Mouse (Mus musculus) T-cell, adult 66 days (primary cell): ENCODE results near the gene Ncf4. TPM values are rescaled to one million over a fixed set of nuclear protein-coding genes. Genes with fewer than 3 reads are reported as not detected.

Source experiments
- total RNA-seq, 2 experiments: library from RNA; stranded (reverse); gene quantifications; 3 replicates in 1 of 2; 4 replicates in 1 of 2; pipeline ENCODE4 v1.2.4; 2023

Gene Ncf4
- total RNA-seq = 10 to 100 TPM; 41.7 to 59.7 TPM

DNA sequence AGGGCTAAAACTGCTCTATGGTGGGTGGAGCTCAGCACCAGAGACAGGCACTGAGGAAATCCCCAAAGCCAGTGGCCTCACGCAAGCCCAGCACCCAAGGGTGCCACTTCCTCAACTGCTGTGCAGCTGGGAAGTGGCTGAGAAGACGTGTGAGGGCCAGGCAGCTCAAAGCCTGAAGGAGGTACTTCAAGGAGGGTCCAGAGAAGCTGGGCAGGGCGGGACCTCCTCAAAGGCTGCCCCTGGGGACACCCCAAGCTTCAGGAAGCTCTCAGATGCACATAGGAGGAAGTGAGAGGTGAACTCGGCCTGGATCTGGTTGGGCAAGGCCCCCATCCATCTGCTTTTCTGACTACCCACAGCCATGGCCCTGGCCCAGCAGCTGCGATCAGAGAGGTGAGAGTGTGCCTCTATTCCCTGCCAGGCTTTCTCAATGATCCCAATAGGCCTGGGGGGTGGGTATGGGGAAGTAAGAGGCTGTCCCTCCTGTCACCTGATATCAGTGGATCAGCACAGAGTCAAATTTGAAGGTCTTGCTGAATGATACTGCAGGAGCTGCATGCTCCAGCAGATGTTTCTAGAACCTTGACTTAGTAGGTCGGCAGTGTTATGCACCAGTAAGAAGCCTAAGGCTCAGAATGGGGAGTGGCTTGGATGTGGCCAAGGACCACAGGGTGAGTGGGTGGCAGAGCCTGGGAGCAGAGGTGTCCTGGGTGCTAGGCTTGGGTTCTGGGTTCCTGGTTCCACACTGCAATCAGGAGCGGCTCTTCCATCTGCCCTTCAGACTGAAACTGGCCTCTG is at the start of gene Ncf4:
TSS of gene Ncf4 (plus strand) at position 107 of the 798 bp plus-strand sequence.

DNA sequence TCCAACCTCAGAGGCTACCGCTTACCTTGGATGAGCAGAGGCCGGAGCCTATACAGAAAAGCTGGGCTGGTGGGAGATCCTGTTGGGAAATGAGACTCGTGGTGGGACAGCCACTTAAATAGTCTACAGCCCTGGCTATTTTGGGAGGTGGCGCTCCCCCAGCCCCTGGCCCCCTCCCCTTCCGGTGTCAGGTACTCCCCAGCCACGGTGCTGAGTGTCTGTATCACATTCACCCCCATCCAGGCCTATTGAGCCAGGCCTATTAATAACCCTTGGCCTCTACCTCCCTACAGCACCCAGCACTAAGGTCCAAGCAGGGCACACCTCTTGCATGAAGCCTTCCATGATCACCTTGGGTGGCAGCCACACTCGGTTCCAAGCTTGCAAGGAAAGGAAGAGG is 38.3 kb upstream of the Ncf4 start, which contains the start of gene Pvalb:
TSS of gene Pvalb (minus strand) at position 89 of the 400 bp plus-strand sequence.

DNA sequence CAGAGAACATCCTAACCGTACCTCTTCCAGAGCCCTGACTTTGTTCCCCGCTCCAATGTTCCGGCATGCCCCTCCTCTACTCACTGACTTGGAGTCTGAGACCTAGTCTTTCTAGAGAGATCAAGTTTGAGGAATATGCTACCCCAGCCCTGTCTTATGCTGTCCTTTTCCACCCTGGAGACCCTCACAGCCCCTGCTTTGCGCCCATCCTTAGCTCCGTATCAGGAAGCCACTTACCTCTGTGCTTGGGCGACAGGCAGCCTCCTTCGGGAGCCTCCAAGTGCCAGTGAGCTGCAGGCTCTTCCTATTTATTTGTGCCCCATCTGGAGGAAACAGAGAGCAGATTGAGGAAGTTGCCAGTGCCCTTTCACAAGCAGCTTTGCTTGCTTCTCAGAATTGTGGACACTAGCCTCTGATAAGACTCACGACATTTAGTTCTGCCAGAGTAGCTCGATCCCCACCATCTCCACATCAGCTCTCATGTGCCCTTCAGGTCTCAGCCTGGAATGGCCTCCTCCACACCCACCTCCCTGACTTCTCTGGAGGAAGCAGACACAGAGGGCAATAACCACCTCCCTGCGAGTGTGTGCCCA is 60.8 kb downstream of the Ncf4 start, which contains the start of gene Csf2rb2:
TSS of gene Csf2rb2 (minus strand) at position 381 of the 593 bp plus-strand sequence.

Other genes with a start within 250 kb of the Ncf4 start
- not detected for gene Cacng2, start 124.8 kb upstream of the Ncf4 start, total RNA-seq
- gene Ift27, start 70.7 kb upstream of the Ncf4 start, total RNA-seq = 10 to 100 TPM; 22.3 to 28.9 TPM
- gene Pvalb, start 38.4 kb upstream of the Ncf4 start, total RNA-seq = not detected
- 1 to 10 TPM in 1 of 2 experiments, under 1 TPM in 1; 0.86 to 2.4 TPM for gene Csf2rb2, start 60.9 kb downstream of the Ncf4 start, total RNA-seq
- gene Csf2rb, start 81.0 kb downstream of the Ncf4 start, total RNA-seq = 1 to 10 TPM; 2.5 to 5.4 TPM
- gene Tex33, start 151.1 kb downstream of the Ncf4 start, total RNA-seq = not detected
- 1 to 10 TPM in 1 of 2 experiments, under 1 TPM in 1; 0.86 to 1.4 TPM for gene Tst, start 161.1 kb downstream of the Ncf4 start, total RNA-seq
- 10 to 100 TPM; 19.1 to 22.3 TPM for gene Mpst, start 161.6 kb downstream of the Ncf4 start, total RNA-seq
- 10 to 100 TPM in 1 of 2 experiments, 1 to 10 TPM in 1; 8.6 to 14.5 TPM for gene Kctd17, start 183.8 kb downstream of the Ncf4 start, total RNA-seq
- gene Tmprss6, start 223.8 kb downstream of the Ncf4 start, total RNA-seq = not detected